Mouse (Mus musculus) heart, postnatal 0 days (tissue): Measurements from ENCODE around the gene Bmp2k.

ENCODE experiments used
- CTCF ChIP-seq: IDR thresholded peaks from 2 replicates; pipeline ENCODE4 v1.5.1; 2016; ENCODE audit warnings: antibody characterized with exemption, control low read depth, low read depth
- EP300 ChIP-seq: IDR thresholded peaks from 2 replicates; pipeline ENCODE4 v1.6.1; 2016; ENCODE audit warnings: antibody characterized with exemption, low read depth

DNA sequence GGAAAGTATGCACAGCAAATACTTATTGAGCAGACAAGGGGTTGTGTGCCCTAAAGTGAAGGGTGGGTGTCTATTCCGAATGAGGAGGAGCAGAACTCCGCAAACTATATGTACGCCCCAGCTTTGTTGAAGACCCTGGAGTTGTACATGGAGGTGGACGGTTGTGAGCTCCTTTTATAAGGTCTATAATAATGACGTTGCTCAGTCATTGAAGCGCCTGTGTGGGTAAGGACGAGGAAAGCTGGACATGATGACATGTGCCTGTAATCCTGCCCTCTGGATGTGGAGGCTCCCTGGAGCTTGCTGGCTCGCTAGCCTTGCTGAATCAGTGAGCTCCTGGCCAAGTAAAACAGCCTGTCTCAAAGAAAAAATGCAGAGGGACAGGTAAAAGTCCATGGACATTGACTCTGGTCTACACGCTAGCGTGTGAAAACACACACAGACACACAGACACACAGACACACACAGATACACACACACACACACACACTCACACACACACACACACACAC lies 128.0 kb downstream of the Bmp2k start:
- no peak for TF ChIP-seq CTCF
- no peak for TF ChIP-seq EP300
